Mouse (Mus musculus): ENCODE results near the gene Gm8879.
"Not testable (repeated sequence)": the region's sequence is repeated elsewhere in the genome, so short reads cannot be mapped to it uniquely, and the experiment has no call there.

Gm8879 gene

GRCm38 (mm10) chr5:11127334-11127733 lies at the start of gene Gm8879:
Gene Gm8879, plus strand, starts transcription at chr5:11127634.
- not testable (repeated sequence) for DNase-seq

GRCm38 (mm10) chr5:11138031-11138430 lies 10.6 kb downstream of the Gm8879 start:
- DNase-seq: not testable (repeated sequence)
